Mouse (Mus musculus) heart, postnatal 0 days (tissue): ENCODE measurements at regions not wholly inside any gene's neighbourhood (a gene's known extent, or its start where the extent isn't known, plus 50 kb on each side); places are given as distances from the start of the nearest gene placed in this dataset.

Experiments used
- CTCF ChIP-seq: IDR thresholded peaks from 2 replicates; pipeline ENCODE4 v1.5.1; 2016; ENCODE audit warnings: antibody characterized with exemption, control low read depth, low read depth
- EP300 ChIP-seq: IDR thresholded peaks from 2 replicates; pipeline ENCODE4 v1.6.1; 2016; ENCODE audit warnings: antibody characterized with exemption, low read depth

DNA sequence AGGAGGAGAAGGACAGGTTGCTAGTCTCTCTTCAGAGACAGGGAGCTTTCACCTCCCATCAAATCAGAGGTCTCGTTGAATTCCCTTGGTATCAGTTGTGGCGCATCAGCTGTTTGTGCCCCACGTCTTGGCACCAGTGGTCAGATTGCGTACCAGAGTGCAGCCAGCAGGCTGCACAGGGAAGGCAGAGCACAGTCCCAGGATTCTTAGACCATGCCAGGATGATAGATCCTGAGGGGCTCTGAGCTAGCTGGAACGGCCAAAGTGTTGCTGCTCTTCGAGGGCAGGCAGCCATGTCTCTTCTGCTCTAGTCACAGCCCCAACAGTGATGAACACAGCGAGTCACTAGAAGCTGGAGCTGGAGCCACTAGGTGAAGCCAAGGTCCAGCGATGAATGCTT is 167.2 kb downstream of the B3glct start:
- TF ChIP-seq CTCF (no peak), EP300 (no peak)
